Mouse (Mus musculus): Measurements from ENCODE around the gene Slc2a4. TPM values are rescaled to one million over a fixed set of nuclear protein-coding genes. Genes with fewer than 3 reads are reported as not detected.
A peak's percentile ranks its signal among the peaks of the same experiment; 100 is the strongest.
"Not testable (repeated sequence)": the region's sequence is repeated elsewhere in the genome, so short reads cannot be mapped to it uniquely, and the experiment has no call there.

Slc2a4 gene
- polyA plus RNA-seq, 1 experiment from 2014 or later = 7.7 TPM

GRCm38 (mm10) chr11:69956218-69956617 is 8.2 kb upstream of the Slc2a4 start:
- H3K27me3 ChIP-seq (ENCODE audit: insufficient read depth, low read length) = peaks cover 10% of the 10 kb centered on the region; the same call in 1 of the 2 replicates
- TF ChIP-seq EP300 (IDR thresholded peaks at IDR 0.05; ENCODE audit: low read depth) (no peak), CTCF (IDR thresholded peaks at IDR 0.05; ENCODE audit: low read depth) (peak; percentile 37; the same call in 1 of the 2 replicates)
- no peak for ATAC-seq

GRCm38 (mm10) chr11:69955618-69956017 is 7.6 kb upstream of the Slc2a4 start:
- not testable (repeated sequence) for DNase-seq; H3K4me3 ChIP-seq (ENCODE audit: low read depth, low read length); H3K9me3 ChIP-seq (ENCODE audit: low read length); H3K4me2 ChIP-seq (ENCODE audit: low read depth, low read length); ATAC-seq; H3K9ac ChIP-seq (replicated peaks); H3K4me1 ChIP-seq (ENCODE audit: insufficient read depth); H3K27ac ChIP-seq (ENCODE audit: low read depth); H3K36me3 ChIP-seq (replicated peaks; ENCODE audit: insufficient read depth, low read length)
- WGBS (ENCODE audit: insufficient replicate concordance) = 66% methylated on average over 4 of the region's 4 CpGs
- H3K27me3 ChIP-seq (ENCODE audit: insufficient read depth, low read length) = peaks cover 12% of the 10 kb centered on the region; the same call in 1 of the 2 replicates

More at GRCm38 (mm10) chr11:69956218-69956617, 8.2 kb upstream of the Slc2a4 start:
- Histone ChIP-seq H3K4me2 (ENCODE audit: low read depth, low read length) (no peak overlapping the region), H3K4me3 (ENCODE audit: low read depth, low read length) (no peak overlapping the region), H3K9me3 (ENCODE audit: low read length) (no peaks in the 10 kb centered on the region), H3K27ac (ENCODE audit: low read depth) (no peak overlapping the region), H3K36me3 (replicated peaks; ENCODE audit: insufficient read depth, low read length) (no peaks in the 10 kb centered on the region), H3K4me1 (ENCODE audit: insufficient read depth) (0 out of 2 replicates have a peak, but pooled peaks cover 3% of the 10 kb centered on the region), H3K9ac (replicated peaks) (no peak overlapping the region)
- 75% methylated on average over 1 of the region's 1 CpGs for WGBS (ENCODE audit: insufficient replicate concordance)
- DNase-seq = no peak

- Histone ChIP-seq H3K36me3 (replicated peaks; ENCODE audit: insufficient read depth, low read length) (no peaks in the 10 kb centered on the region), H3K27me3 (ENCODE audit: insufficient read depth, low read length) (peaks cover 15% of the 10 kb centered on the region), H3K27ac (ENCODE audit: low read depth) (no peak overlapping the region), H3K4me1 (ENCODE audit: insufficient read depth) (peaks cover 7% of the 10 kb centered on the region), H3K9ac (replicated peaks) (no peak overlapping the region), H3K9me3 (ENCODE audit: low read length) (no peaks in the 10 kb centered on the region), H3K4me2 (ENCODE audit: low read depth, low read length) (no peak overlapping the region), H3K4me3 (ENCODE audit: low read depth, low read length) (no peak overlapping the region)
- WGBS (ENCODE audit: insufficient replicate concordance) = 38% methylated on average over 11 of the region's 11 CpGs
- no peak for ATAC-seq
- TF ChIP-seq EP300 (IDR thresholded peaks at IDR 0.05; ENCODE audit: low read depth) = no peak
- no peak for TF ChIP-seq CTCF (IDR thresholded peaks at IDR 0.05; ENCODE audit: low read depth)
- no peak for DNase-seq
Measured at GRCm38 (mm10) chr11:69953267-69953915, 5.4 kb upstream of the Slc2a4 start.

GRCm38 (mm10) chr11:69952274-69952673 is 4.3 kb upstream of the Slc2a4 start:
- Histone ChIP-seq H3K4me3 (ENCODE audit: low read depth, low read length) (no peak overlapping the region), H3K4me1 (ENCODE audit: insufficient read depth) (peaks cover 15% of the 10 kb centered on the region), H3K9ac (replicated peaks) (no peak overlapping the region), H3K27ac (ENCODE audit: low read depth) (no peak overlapping the region), H3K9me3 (ENCODE audit: low read length) (no peaks in the 10 kb centered on the region), H3K27me3 (ENCODE audit: insufficient read depth, low read length) (peaks cover 22% of the 10 kb centered on the region; the same call in 1 of the 2 replicates), H3K4me2 (ENCODE audit: low read depth, low read length) (no peak overlapping the region), H3K36me3 (replicated peaks; ENCODE audit: insufficient read depth, low read length) (no peaks in the 10 kb centered on the region)
- TF ChIP-seq EP300 (IDR thresholded peaks at IDR 0.05; ENCODE audit: low read depth) (no peak), CTCF (IDR thresholded peaks at IDR 0.05; ENCODE audit: low read depth) (peak; percentile 51)
- no peak for DNase-seq
- ATAC-seq = no peak
- WGBS (ENCODE audit: insufficient replicate concordance) = 35% methylated on average over 1 of the region's 1 CpGs

- WGBS (ENCODE audit: insufficient replicate concordance) = 46% methylated on average over 4 of the region's 4 CpGs
- TF ChIP-seq CTCF (IDR thresholded peaks at IDR 0.05; ENCODE audit: low read depth) (peak; percentile 56), EP300 (IDR thresholded peaks at IDR 0.05; ENCODE audit: low read depth) (no peak)
- H3K9me3 ChIP-seq (ENCODE audit: low read length) = no peaks in the 10 kb centered on the region
- no peaks in the 10 kb centered on the region for H3K36me3 ChIP-seq (replicated peaks; ENCODE audit: insufficient read depth, low read length)
- peaks cover 26% of the 10 kb centered on the region; the same call in 1 of the 2 replicates for H3K27me3 ChIP-seq (ENCODE audit: insufficient read depth, low read length)
- H3K4me1 ChIP-seq (ENCODE audit: insufficient read depth) = peaks cover 18% of the 10 kb centered on the region
- ATAC-seq = no peak
- H3K27ac ChIP-seq (ENCODE audit: low read depth) = no peak overlapping the region
- DNase-seq = no peak
- H3K4me3 ChIP-seq (ENCODE audit: low read depth, low read length) = no peak overlapping the region
- no peak overlapping the region for H3K4me2 ChIP-seq (ENCODE audit: low read depth, low read length)
- no peak overlapping the region for H3K9ac ChIP-seq (replicated peaks)
Measured at GRCm38 (mm10) chr11:69950807-69951459, 2.9 kb upstream of the Slc2a4 start.

GRCm38 (mm10) chr11:69948763-69949150 is 769 bp upstream of the Slc2a4 start:
- ATAC-seq (peak; percentile 59), DNase-seq (peak; percentile 92)
- H3K4me1 ChIP-seq (ENCODE audit: insufficient read depth) = peaks cover 23% of the 10 kb centered on the region
- H3K9me3 ChIP-seq (ENCODE audit: low read length) = no peaks in the 10 kb centered on the region
- H3K4me2 ChIP-seq (ENCODE audit: low read depth, low read length) = peak overlapping the region; percentile 93
- H3K36me3 ChIP-seq (replicated peaks; ENCODE audit: insufficient read depth, low read length) = peaks cover 9% of the 10 kb centered on the region
- TF ChIP-seq EP300 (IDR thresholded peaks at IDR 0.05; ENCODE audit: low read depth) = no peak
- peak; percentile 98 for TF ChIP-seq CTCF (IDR thresholded peaks at IDR 0.05; ENCODE audit: low read depth)
- 1% methylated on average over 14 of the region's 14 CpGs for WGBS (ENCODE audit: insufficient replicate concordance)
- H3K27ac ChIP-seq (ENCODE audit: low read depth) = peak overlapping the region; percentile 68
- peak overlapping the region; percentile 78 for H3K9ac ChIP-seq (replicated peaks)
- peaks cover 29% of the 10 kb centered on the region; the same call in 1 of the 2 replicates for H3K27me3 ChIP-seq (ENCODE audit: insufficient read depth, low read length)
- H3K4me3 ChIP-seq (ENCODE audit: low read depth, low read length) = peak overlapping the region; percentile 73
